Mouse (Mus musculus) ES-E14 (cell line): ENCODE data around the gene Klb.

Experiments used
- MAFK ChIP-seq: IDR thresholded peaks from 2 replicates; pipeline ENCODE4 v1.6.1; 2014; ENCODE audit warnings: mild to moderate bottlenecking, low read depth, low read length, inconsistent platforms; ENCODE audit not compliant: insufficient read depth
- ZC3H11A ChIP-seq: IDR thresholded peaks from 2 replicates; pipeline ENCODE4 v1.6.1; 2012; ENCODE audit warnings: low read depth, mild to moderate bottlenecking, inconsistent platforms, low read length, borderline replicate concordance

DNA sequence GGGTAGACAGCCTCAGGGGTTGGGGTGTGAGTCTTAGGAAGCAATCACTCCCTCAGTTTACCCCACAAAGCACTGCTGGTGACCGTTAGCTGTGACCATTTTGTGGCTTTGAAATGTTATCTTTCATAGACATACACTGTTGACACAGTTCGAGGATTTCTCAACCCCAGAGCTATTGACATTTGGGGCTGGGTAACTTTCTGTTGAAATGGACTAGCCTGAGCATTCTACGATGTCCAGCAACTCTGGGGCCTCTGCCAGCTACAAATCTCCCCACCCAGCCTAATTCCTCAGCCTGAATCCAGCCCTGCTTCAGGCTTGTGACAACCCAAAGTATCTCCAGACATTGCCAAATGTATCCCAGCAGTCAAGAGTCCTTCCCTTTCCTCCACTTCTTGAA lies 6.0 kb downstream of the Klb start:
- TF ChIP-seq MAFK = no peak
- no peak for TF ChIP-seq ZC3H11A
